8 mouse cellular contexts compared by ENCODE assay signal in the genomic region with DNA sequence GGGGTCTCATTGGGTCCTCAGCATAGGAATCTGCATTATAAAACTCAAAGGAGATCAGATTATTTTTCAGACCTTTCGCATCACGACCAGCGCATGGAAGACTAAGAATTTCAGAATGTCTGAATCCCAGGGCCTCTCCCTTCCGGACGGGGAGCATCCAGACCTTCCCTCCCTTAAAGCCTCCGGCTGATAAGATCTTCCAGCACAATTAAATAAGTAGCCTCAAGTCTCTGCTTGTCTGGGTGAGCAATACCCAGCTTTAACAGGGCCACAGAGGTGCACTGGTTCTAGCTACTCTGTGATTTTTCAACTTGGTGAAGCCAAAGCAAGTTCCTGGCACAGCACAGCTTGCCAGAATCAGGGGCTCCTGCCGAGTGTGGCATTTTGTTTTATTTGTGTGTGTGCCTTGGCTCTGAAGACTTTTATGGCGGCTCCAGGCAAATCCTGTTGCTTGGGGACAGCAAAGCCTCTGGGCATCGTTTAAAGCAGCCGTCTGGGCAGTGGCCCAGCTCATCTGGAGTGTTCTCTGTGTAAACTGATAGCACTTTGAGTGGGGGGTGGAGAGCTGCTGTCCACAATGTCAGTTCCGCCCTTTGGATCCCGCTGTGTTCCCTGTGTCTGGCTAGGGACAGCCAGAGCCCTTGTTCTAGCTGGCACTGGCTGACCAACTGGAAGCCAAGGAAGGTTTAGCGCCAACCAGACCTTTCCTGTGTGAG. TPM values are rescaled to one million over a fixed set of nuclear protein-coding genes. Genes with fewer than 3 reads are reported as not detected.
DNase-seq lines count a peak whose midpoint lies in the region; ATAC-seq and TF ChIP-seq lines count a peak whose summit lies in the region.

No protein-coding gene starts in this region.

- H3K9ac ChIP-seq in MEL (ENCODE audit: control insufficient read depth, low read depth, low read length, poor library complexity, severe bottlenecking) = peak overlapping the region; percentile 60
- H3K9ac ChIP-seq in hindbrain, embryonic 12.5 days = no peak overlapping the region
- H3K9ac ChIP-seq in lung, postnatal 0 days (replicated peaks; ENCODE audit: low read depth) = no peak overlapping the region

- peak overlapping the region; percentile 46 to 60 for H3K4me3 ChIP-seq in MEL (ENCODE audit: control insufficient read depth in 1 of 2, insufficient read depth in 1 of 2, low read depth in 2 of 2, low read length in 2 of 2)
- no peak overlapping the region for H3K4me3 ChIP-seq in hindbrain, embryonic 12.5 days
- peak overlapping the region; percentile 34 for H3K4me3 ChIP-seq in lung, postnatal 0 days (ENCODE audit: low read depth, low read length)

- no peaks in the 10 kb centered on the region for H3K9me3 ChIP-seq in MEL (replicated peaks; ENCODE audit: insufficient read depth, low read length)
- no peaks in the 10 kb centered on the region for H3K9me3 ChIP-seq in hindbrain, embryonic 12.5 days (replicated peaks)
- H3K9me3 ChIP-seq in lung, postnatal 0 days (ENCODE audit: low read length) = no peaks in the 10 kb centered on the region

- H3K36me3 ChIP-seq in MEL (ENCODE audit: control insufficient read depth in 1 of 2, insufficient read depth in 2 of 2, low read length in 2 of 2) = peaks cover 0 to 18% of the 10 kb centered on the region in 2 experiments; a peak in 3 of 4 replicates
- H3K36me3 ChIP-seq in hindbrain, embryonic 12.5 days = no peaks in the 10 kb centered on the region
- no peaks in the 10 kb centered on the region for H3K36me3 ChIP-seq in lung, postnatal 0 days (ENCODE audit: insufficient read depth, low read length)

- no peak for TF ChIP-seq POLR2A in MEL (IDR thresholded peaks at IDR 0.05; ENCODE audit: control insufficient read depth in 1 of 2, insufficient read depth in 1 of 2, low read depth in 1 of 2, low read length in 2 of 2, poor library complexity in 1 of 2)

- TF ChIP-seq EP300 in MEL (IDR thresholded peaks at IDR 0.05; ENCODE audit: low read depth in 1 of 2, low read length in 2 of 2) = 0 out of 4 replicates have a peak, but pooled peaks of 1 of the 2 experiments have one; percentile 11
- TF ChIP-seq EP300 in lung, postnatal 0 days (IDR thresholded peaks at IDR 0.05) = no peak

- H3K27ac ChIP-seq in MEL (ENCODE audit: control insufficient read depth, low read depth, low read length) = peak overlapping the region; percentile 55
- H3K27ac ChIP-seq in hindbrain, embryonic 12.5 days = no peak overlapping the region
- peak overlapping the region; percentile 73 for H3K27ac ChIP-seq in lung, postnatal 0 days (ENCODE audit: low read length)

- H3K27me3 ChIP-seq in MEL (ENCODE audit: control insufficient read depth in 1 of 2, insufficient read depth in 2 of 2, low read length in 2 of 2) = no peaks in the 10 kb centered on the region
- no peaks in the 10 kb centered on the region for H3K27me3 ChIP-seq in hindbrain, embryonic 12.5 days
- H3K27me3 ChIP-seq in lung, postnatal 0 days (replicated peaks; ENCODE audit: insufficient read depth, low read length) = no peaks in the 10 kb centered on the region

- TF ChIP-seq RAD21 in MEL (IDR thresholded peaks at IDR 0.05; ENCODE audit: low read depth, low read length) = no peak

- TF ChIP-seq CTCF in MEL (IDR thresholded peaks at IDR 0.05 in 2 of 3, conservative IDR thresholded peaks at IDR 0.05 in 1 of 3; ENCODE audit: control insufficient read depth in 1 of 3, insufficient read depth in 1 of 3, low read depth in 2 of 3, low read length in 3 of 3, poor library complexity in 1 of 3, severe bottlenecking in 1 of 3) = no peak
- TF ChIP-seq CTCF in lung, postnatal 0 days (IDR thresholded peaks at IDR 0.05) = no peak

- no peak for ATAC-seq in hindbrain, embryonic 12.5 days (ENCODE audit: low FRiP score)
- peak; percentile 56 for ATAC-seq in lung, postnatal 0 days

- WGBS in hindbrain, embryonic 12.5 days = 34% methylated on average over 13 of the region's 13 CpGs
- 20% methylated on average over 13 of the region's 13 CpGs for WGBS in lung, postnatal 0 days

- DNase-seq in MEL (ENCODE audit: low read depth, low spot score) = peak; percentile 67
- DNase-seq in cerebellum, adult 8-10 months = peak; percentile 60
- DNase-seq in frontal cortex, postnatal 10 days (ENCODE audit: low spot score in 2 of 2) = peak; percentile 26 to 42
- DNase-seq in layer of hippocampus, postnatal 36 days = peak; percentile 55 to 65
- peak; percentile 52 for DNase-seq in lung, postnatal 0 days (ENCODE audit: low spot score)
- DNase-seq in right cerebral cortex, postnatal 10 days (ENCODE audit: low spot score in 2 of 2) = peak; percentile 78 to 79
- no peak for DNase-seq in c-Kit-positive CD71-positive TER-119-positive erythroid progenitor cells, embryonic 14.5 days (ENCODE audit: low spot score)

- peaks cover 8 to 9% of the 10 kb centered on the region in 2 experiments for H3K4me1 ChIP-seq in MEL (ENCODE audit: control insufficient read depth in 1 of 2, insufficient read depth in 2 of 2, low read length in 2 of 2)
- peaks cover 8% of the 10 kb centered on the region; the same call in 1 of the 2 replicates for H3K4me1 ChIP-seq in hindbrain, embryonic 12.5 days
- H3K4me1 ChIP-seq in lung, postnatal 0 days (ENCODE audit: insufficient read depth, low read depth, low read length) = peaks cover 3% of the 10 kb centered on the region; the same call in 1 of the 2 replicates

- no peaks in the 10 kb centered on the region for H3K79me2 ChIP-seq in MEL (ENCODE audit: control insufficient read depth, insufficient read depth, low read length, poor library complexity)

- H3K4me2 ChIP-seq in hindbrain, embryonic 12.5 days (replicated peaks) = peak overlapping the region; percentile 36; the same call in 1 of the 2 replicates
- peak overlapping the region; percentile 63 for H3K4me2 ChIP-seq in lung, postnatal 0 days (replicated peaks; ENCODE audit: low read depth, low read length)

TF ChIP-seq in MEL, 35 proteins besides CTCF, POLR2A, EP300 and RAD21:
- TF ChIP-seq POLR2AphosphoS2 (IDR thresholded peaks at IDR 0.05; ENCODE audit: low read length) (no peak), SIN3A (IDR thresholded peaks at IDR 0.05; ENCODE audit: low read length) (no peak), SMC3 (IDR thresholded peaks at IDR 0.05; ENCODE audit: low read depth, low read length) (0 out of 2 replicates have a peak, but pooled peaks have one; percentile 7), USF2 (IDR thresholded peaks at IDR 0.05; ENCODE audit: borderline replicate concordance in 1 of 2, insufficient read depth in 1 of 2, low read depth in 1 of 2, low read length in 2 of 2) (no peak)

RNA-seq across cellular contexts. Expression of a gene that starts 0.6 kb away (rescaled TPM):
- 0.04 and 0.16 TPM in 2 replicates for total RNA-seq in MEL (2012; rRNA removed)
- polyA plus RNA-seq in MEL (2012; ENCODE audit: insufficient read depth in 1 of 2, insufficient read length in 2 of 2, low read depth in 1 of 2, low replicate concordance in 2 of 2, missing spikeins in 1 of 2) = under 1 TPM in 1 of 2 experiments, not detected in 1; 0.24 TPM
- 0.17 and 0.34 TPM in 2 replicates for polyA plus RNA-seq in hindbrain, embryonic 12.5 days (2016; fragmentation: Nextera tagmentation; extraction: Ambion mirVana)
- total RNA-seq in layer of hippocampus, postnatal 36 days (2021) = 1 to 10 TPM; 3.0 to 4.2 TPM
- polyA plus RNA-seq in lung, postnatal 0 days (2015; fragmentation: Nextera tagmentation; extraction: Ambion mirVana) = 1.8 and 2.4 TPM in 2 replicates

RNA-seq across cellular contexts. Expression of a gene that starts 11.6 kb away (rescaled TPM):
- total RNA-seq in MEL (2012; rRNA removed) = 9.5 and 11.1 TPM in 2 replicates
- 10 to 100 TPM in 1 of 2 experiments, not detected in 1; 12.6 TPM for polyA plus RNA-seq in MEL (2012; ENCODE audit: insufficient read depth in 1 of 2, insufficient read length in 2 of 2, low read depth in 1 of 2, low replicate concordance in 2 of 2, missing spikeins in 1 of 2)
- polyA plus RNA-seq in hindbrain, embryonic 12.5 days (2016; fragmentation: Nextera tagmentation; extraction: Ambion mirVana) = 26.1 and 27.6 TPM in 2 replicates
- total RNA-seq in layer of hippocampus, postnatal 36 days (2021) = 10 to 100 TPM; 16.4 to 22.2 TPM
- 12.9 and 13.6 TPM in 2 replicates for polyA plus RNA-seq in lung, postnatal 0 days (2015; fragmentation: Nextera tagmentation; extraction: Ambion mirVana)

RNA-seq across cellular contexts. Expression of a gene that starts 34.5 kb away (rescaled TPM):
- 12.3 and 14.2 TPM in 2 replicates for total RNA-seq in MEL (2012; rRNA removed)
- 10 to 100 TPM; 11.5 to 48.8 TPM for polyA plus RNA-seq in MEL (2012; ENCODE audit: insufficient read depth in 1 of 2, insufficient read length in 2 of 2, low read depth in 1 of 2, low replicate concordance in 2 of 2, missing spikeins in 1 of 2)
- polyA plus RNA-seq in hindbrain, embryonic 12.5 days (2016; fragmentation: Nextera tagmentation; extraction: Ambion mirVana) = 17.3 and 18.0 TPM in 2 replicates
- total RNA-seq in layer of hippocampus, postnatal 36 days (2021) = under 1 TPM; 0.50 to 0.58 TPM
- 1.3 and 1.9 TPM in 2 replicates for polyA plus RNA-seq in lung, postnatal 0 days (2015; fragmentation: Nextera tagmentation; extraction: Ambion mirVana)
